Mouse (Mus musculus) adrenal gland (tissue): ENCODE data around the gene Epm2aip1.

Experiments
- intact Hi-C: fragments of 180-260 bp; cut with DNase I; formaldehyde crosslinking; loops from one replicate; pipeline ENCODE4 v1.15.1; 2025
- long read RNA-seq, 2 experiments: library from polyadenylated mRNA; unstranded; transcript quantifications; one replicate each; pipeline ENCODE4 v2.0.0; 2020; ENCODE audit warnings: borderline replicate concordance in 1 of 2; ENCODE audit not compliant: insufficient replicate concordance in 1 of 2

Gene Epm2aip1
- long read RNA-seq, experiment 1, full-length matches to known transcripts, result 7 of 7 reads
- long read RNA-seq, experiment 1, partial matches to known transcripts, result 0 of 7 reads
- long read RNA-seq, experiment 1, other reads (novel, unspliced or antisense), result 0 of 7 reads
- long read RNA-seq, experiment 2, full-length matches to known transcripts, result 6 of 6 reads
- long read RNA-seq, experiment 2, partial matches to known transcripts, result 0 of 6 reads
- long read RNA-seq, experiment 2, other reads (novel, unspliced or antisense), result 0 of 6 reads

- intact Hi-C loops, result no loop called here
Observed at GRCm38 (mm10) chr9:111271434-111272160, at the start of gene Epm2aip1, which contains the start of gene Mlh1. Epm2aip1 (plus strand) TSS chr9:111271929. Mlh1 (minus strand) TSS chr9:111271791.

GRCm38 (mm10) chr9:111223406-111223805 is 48.3 kb upstream of the Epm2aip1 start:
- intact Hi-C loops, result loop anchor here (10.0 kb wide), 1 partner anchor 129 kb away; no protein-coding TSS in a partner anchor

GRCm38 (mm10) chr9:111228446-111228845 is 43.3 kb upstream of the Epm2aip1 start:
- intact Hi-C loops, result loop anchor here (10.0 kb wide), 1 partner anchor 134 kb away; no protein-coding TSS in a partner anchor

GRCm38 (mm10) chr9:111234701-111235100 is 37.0 kb upstream of the Epm2aip1 start:
- intact Hi-C loops, result no loop called here

GRCm38 (mm10) chr9:111237726-111238125 is 34.0 kb upstream of the Epm2aip1 start:
- intact Hi-C loops, result no loop called here

- intact Hi-C loops, result no loop called here
Observed at GRCm38 (mm10) chr9:111239821-111240220, 31.9 kb upstream of the Epm2aip1 start.

GRCm38 (mm10) chr9:111243384-111243783 is 28.3 kb upstream of the Epm2aip1 start:
- intact Hi-C loops, result no loop called here

GRCm38 (mm10) chr9:111245546-111245945 is 26.2 kb upstream of the Epm2aip1 start:
- intact Hi-C loops, result no loop called here

- intact Hi-C loops, result no loop called here
Observed at GRCm38 (mm10) chr9:111247682-111248246, 24.0 kb upstream of the Epm2aip1 start.

- intact Hi-C loops, result no loop called here
Observed at GRCm38 (mm10) chr9:111252161-111252869, 19.4 kb upstream of the Epm2aip1 start.

GRCm38 (mm10) chr9:111260360-111260985 is 11.3 kb upstream of the Epm2aip1 start:
- intact Hi-C loops, result no loop called here

- intact Hi-C loops, result no loop called here
Observed at GRCm38 (mm10) chr9:111261356-111261755, 10.4 kb upstream of the Epm2aip1 start.

- intact Hi-C loops, result no loop called here
Observed at GRCm38 (mm10) chr9:111267998-111268397, 3.7 kb upstream of the Epm2aip1 start.

- intact Hi-C loops, result no loop called here
Observed at GRCm38 (mm10) chr9:111270606-111271005, 1.1 kb upstream of the Epm2aip1 start.

GRCm38 (mm10) chr9:111271056-111271433 is 684 bp upstream of the Epm2aip1 start:
- intact Hi-C loops, result no loop called here

- intact Hi-C loops, result no loop called here
Observed at GRCm38 (mm10) chr9:111272356-111272755, 627 bp downstream of the Epm2aip1 start.

- intact Hi-C loops, result no loop called here
Observed at GRCm38 (mm10) chr9:111272996-111273785, 1.5 kb downstream of the Epm2aip1 start.

GRCm38 (mm10) chr9:111273958-111274357 is 2.2 kb downstream of the Epm2aip1 start:
- intact Hi-C loops, result no loop called here

- intact Hi-C loops, result no loop called here
Observed at GRCm38 (mm10) chr9:111275156-111275555, 3.4 kb downstream of the Epm2aip1 start.

GRCm38 (mm10) chr9:111285061-111285460 is 13.3 kb downstream of the Epm2aip1 start:
- intact Hi-C loops, result no loop called here
